Mouse (Mus musculus) heart, postnatal 4 days (tissue): ENCODE data around the gene Bicral. TPM values are rescaled to one million over a fixed set of nuclear protein-coding genes. Genes with fewer than 3 reads are reported as not detected.
"Not testable (repeated sequence)": the region's sequence is repeated elsewhere in the genome, so short reads cannot be mapped to it uniquely, and the experiment has no call there.

ENCODE experiments used
- DNase-seq: peaks from one replicate; pipeline ENCODE4 v3.0.0; 2021
- total RNA-seq, 2 experiments: library from RNA; stranded (reverse); gene quantifications; 2 replicates each; pipeline ENCODE4 v1.2.3; 2021

Gene Bicral
- total RNA-seq, 2 experiments from 2014 or later, result 11.8 to 14.0 TPM

DNA sequence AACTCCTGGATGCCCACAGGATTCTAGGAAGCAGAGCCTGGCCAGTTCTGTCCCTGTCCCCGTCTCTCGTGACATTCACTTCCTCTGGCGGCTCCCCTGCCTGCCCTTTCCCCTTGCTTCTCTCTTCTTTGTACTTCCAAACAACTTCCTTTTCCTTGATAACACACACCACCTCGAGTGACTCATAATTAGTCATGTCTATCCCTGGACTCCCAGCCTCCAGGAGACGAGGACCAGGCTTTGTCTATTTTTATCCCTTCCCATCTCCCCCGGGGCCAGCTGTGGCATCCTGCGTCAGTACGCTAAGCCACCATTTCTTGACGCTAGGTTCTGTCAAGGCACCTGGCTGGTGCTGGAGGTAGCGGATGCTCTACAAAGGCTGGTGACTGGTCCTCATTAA, 15.9 kb upstream of the Bicral start:
- DNase-seq, result peak; percentile 73

DNA sequence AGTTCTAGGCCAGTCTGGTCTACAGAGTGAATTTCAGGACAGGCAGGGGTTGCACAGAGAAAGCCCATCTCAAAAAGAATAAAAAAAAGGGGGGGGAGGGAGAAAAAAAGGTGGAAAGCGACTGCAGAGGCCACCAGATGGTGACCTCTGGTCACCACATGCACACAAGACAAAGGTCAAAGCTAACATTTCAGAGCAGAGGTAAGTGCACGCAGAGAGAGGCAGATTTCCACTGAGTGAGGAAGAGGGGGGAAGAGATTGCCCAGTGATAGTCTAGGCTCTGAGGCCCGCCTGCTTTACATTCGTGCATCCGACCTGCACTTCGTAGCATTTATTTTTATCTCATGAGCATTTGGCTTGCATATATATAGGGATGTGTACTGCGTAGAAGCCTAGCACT, 14.5 kb upstream of the Bicral start:
- no peak for DNase-seq

DNA sequence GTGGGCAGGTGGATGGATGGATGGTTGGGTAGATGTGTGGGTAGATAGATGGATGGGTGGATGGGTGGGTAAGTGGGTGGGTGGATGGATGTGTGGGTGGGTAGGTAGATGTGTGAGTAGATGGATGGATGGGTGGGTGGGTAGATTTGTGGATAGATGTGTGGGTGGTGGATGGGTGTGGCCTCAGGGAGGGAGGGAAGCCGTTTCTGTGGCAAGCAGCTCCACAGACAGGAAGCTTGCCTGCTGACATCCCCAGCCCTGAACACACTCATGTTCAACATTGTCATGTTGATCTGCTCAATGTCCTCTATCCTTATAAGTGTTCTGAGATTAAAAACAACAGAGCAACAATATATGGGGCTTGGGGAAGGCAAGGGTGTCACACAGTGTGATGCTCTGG, 12.6 kb upstream of the Bicral start:
- DNase-seq, result no peak

DNA sequence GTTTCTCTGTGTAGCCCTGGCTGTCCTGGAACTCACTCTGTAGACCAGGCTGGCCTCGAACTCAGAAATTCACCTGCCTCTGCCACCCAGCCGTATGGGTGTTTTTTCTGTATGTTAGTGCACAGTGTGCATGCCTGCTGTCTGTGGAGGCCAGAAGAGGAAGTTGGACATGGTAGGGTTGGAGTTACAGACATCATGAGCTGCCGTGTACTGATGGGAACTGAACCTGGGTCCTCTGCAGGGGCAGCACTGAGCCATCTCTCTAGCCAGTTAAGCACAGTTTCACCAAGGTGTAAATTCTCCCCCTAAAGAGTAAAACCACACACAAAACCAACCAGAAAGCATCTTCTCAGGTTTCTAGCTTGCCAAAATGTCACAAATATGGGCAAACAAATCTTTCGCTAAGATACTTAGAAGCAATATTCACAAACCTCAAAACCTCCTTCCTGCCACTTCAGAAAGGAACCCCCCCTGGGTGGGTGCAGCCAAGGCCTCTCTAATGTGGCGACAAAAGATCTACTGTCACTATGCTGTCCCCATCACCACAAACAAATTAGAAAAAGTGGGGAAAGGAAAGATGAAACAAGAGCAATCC, 12.0 kb upstream of the Bicral start:
- DNase-seq, result no peak

DNA sequence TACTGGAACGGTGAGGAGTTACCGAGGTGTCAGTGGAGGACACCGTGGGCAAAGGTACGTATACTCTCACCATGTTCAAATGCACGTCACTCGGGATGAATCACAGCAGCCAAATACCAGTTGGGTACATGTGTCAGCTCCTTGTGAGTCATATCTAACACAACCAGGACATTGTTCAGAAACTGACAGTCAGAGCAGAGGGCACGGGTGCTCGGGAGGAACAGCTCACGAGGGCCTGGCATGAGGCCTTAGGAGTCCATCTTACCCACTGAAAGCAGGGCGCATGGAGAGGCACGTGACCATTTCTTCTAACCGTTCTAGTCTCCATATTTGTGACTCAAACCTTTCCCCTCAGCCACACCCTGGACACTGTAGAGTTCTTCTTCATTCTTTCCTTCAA, 8.6 kb upstream of the Bicral start:
- DNase-seq, result no peak

DNA sequence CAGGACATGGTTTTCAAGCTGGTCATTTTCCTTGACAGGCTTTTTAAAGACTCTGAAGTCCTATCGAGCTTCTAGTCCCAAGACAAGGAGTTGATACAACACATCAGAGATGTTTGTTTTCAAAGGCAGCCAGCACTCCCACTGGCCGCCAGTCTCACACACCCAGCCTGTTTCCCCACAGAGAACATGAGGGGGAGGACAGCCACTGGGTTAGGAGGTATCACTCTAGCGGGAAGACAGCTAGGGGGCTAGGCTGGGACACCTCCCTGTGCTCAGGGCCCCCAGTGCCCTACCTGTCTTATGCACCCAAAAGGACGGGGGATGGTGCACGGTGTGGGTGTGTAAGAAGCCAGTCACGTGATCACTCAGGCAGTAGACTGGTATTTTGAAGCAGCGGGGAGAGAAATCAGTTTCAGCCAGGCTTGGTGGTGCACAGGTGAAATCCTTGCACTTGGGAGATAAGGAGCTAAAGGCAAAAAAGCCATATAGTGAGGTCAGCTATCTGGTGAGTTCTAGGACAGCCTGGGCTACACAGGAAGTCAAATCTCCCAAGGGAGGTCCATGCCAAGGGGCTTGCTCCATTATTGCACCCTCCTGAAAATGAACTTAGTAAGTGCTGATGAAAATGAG, 6.4 kb upstream of the Bicral start:
- no peak for DNase-seq

DNA sequence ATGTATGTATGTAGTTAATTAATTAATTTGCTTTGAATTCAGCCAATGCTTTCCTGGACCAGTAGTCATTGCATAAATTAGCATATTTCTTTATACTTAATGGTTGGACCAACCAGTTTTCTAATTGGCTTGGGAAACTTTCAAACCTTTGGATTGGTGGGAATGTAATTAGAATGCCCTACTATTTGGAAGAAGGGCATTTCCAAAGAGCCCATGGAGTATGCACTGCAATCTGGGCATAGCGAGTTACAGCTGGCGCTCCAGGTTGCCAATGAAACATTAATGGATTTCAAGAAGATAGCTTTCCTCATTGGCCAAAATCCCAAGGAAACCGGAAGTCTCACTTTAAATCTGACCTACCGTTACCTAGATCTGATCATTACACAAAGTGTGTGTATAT, 1.8 kb upstream of the Bicral start:
- no peak for DNase-seq

DNA sequence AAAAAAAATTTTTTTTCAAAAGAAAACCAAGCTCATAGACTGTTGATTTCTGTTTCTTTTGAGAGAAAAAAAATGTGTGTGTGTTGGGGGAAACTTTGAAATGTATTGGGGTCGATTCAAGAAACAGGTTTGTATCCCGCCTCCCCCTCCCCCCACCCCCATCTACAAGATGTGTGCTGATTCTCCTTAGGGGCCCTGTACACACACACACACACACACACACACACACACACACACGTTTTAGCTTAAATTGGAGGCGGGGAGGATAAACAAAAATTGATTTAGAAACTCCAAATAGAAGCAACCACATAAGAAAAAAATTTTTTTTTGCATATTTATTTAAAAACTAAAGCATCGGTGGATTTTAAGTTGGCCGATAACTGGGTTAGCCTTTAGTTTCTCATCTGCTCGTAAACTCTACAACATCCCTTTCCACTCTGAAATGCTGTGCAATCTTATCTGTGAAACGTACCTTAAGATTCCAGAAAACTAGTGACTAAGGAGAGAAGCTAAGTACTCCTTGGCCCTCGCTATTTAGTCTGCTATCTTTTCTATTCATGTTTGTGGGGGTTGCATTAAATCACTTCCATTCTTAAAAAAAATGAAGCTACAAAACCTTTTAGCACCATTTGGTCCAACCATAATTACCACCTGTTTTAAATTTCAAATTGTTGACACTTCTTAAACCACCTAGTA, 615 bp upstream of the Bicral start:
- no peak for DNase-seq

DNA sequence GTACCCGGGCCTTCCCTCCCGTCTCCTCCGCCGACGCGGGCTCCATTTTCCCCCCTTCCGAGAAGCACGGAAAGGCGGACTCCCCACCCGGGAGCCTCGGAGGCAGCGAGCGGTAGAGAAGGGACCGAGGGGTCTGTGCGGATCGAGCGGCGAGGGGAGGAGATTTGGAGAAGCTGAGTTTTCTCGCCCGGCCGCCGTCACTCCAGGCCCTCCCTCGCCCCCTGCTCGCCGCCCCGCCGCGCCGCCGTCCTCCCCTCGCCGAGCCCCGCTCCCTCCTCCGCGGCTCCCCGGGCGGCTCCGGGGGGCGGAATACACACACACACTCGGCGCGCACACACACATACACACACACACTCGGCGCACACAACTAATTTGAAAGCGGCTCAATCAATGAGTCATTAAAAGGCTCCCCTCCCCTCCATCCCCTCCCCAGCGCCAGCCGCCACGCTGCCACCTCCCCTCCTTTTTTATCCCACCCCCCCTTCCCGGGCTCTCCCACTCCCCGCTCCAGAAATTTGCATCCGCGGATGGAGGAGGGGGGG, 850 bp downstream of the Bicral start:
- peak; percentile 87 for DNase-seq

DNA sequence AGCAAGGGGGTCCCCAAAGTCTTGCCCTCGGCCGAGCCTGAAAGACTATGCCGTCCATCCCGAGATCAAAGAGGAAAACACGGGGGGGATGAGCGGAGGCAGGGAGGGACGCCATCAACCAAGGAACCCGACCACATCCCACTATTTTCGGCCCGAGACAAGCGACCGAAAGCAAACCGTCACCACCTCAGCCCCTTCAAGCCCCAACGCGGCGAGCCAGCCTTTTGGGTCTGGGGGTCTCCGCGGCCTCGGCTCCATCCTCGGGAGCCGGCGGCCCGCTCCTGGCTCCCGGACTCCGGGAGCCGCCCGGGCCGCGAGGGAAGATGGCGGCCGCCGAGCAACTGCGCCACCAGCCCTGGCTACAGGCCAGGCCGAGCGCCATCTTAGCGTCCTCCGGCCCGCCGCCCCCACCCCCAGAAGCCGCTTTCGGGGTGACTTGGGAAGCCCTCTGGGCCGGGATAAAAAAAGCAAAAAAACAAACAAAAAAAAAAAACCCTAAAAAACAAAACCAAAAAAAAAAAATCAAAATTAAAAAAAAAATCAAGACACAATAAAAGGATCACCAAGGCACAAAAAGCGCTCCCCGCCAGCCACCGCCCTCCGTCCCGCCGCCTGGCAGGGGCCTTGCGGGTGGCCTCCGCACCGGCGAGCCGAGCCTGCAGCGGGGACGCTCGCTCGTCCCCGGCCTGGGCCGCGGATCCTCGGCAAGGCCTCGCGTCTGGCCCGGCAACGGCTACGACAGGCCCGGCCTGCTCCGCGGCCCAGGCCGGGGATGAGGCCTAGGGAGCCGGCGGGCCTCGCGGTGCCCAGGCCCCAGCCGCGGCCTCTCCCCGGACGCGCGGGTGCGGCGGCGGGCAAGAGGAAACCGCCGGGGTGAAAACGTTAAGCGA, 1.6 kb downstream of the Bicral start:
- DNase-seq, result peak; percentile 89

DNA sequence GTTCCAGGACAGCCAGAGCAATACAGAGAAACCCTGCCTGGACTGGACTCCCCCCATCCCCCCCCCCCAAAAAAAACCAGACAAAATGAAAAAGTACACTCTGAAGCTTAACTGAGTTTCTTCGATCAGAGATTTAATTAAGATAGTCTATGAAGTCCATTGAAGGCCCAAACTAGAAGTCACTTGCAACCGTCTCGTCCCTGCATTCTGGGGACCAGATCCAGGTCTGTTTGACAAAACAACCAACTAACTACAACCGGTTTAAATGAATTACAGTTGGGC, 2.2 kb downstream of the Bicral start:
- DNase-seq, result no peak

DNA sequence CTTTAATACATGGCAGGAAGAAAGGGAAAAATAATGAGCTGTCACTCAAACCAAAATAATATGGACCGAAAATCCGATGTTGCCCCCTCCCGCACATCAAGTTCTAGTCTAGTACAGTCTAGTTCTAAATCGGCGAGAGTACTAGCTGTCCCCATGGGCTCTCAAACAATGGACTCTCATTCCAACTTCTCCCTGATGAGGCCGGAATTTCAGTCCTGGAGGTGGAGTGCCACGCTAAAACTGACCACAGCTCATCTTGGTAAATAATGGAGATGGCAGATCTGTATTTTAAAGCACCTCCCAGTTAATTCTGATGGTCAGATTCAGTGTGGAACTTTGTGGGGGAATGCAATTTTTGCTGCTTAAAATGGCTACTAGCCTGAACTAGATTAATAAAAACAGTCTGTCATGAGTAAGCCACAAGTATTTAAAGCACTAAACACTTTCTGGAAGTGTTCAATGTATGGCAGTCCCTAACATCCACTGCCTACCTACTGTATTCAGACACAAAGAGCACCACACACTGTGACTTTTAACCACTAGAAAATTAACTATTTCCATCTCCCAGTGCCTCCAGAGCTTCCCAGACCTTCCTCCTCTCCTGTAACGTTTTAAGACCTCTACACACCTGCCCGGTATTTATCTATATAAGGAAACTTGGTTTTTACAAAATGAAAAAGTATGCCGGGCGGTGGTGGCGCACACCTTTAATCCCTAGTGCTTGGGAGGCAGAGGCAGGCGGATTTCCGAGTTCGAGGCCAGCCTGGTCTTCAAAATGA, 2.8 kb downstream of the Bicral start:
- DNase-seq, result peak; percentile 35

DNA sequence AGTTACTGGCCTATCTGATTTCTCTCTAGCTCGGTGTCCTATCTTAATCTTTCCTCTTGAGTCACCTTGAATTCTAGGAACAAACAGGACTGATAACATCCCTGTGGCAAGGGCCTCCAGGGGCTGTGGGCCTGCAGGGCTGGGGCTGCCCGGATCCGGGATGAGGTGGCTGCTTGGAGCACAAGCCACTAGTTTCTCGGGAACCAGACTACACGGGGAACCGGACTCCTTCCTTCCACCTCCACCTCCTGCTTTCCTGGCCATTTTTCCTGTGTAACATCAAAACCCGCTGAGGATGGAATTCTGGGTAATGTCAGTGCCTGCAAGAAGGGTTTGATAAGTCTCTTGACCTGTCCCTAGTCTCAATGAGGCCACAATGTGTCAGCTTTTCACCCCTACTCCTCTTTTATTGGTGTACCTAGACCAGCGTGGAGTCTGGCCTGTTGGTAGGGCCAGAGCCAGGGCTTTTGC, 3.6 kb downstream of the Bicral start:
- peak; percentile 42 for DNase-seq

DNA sequence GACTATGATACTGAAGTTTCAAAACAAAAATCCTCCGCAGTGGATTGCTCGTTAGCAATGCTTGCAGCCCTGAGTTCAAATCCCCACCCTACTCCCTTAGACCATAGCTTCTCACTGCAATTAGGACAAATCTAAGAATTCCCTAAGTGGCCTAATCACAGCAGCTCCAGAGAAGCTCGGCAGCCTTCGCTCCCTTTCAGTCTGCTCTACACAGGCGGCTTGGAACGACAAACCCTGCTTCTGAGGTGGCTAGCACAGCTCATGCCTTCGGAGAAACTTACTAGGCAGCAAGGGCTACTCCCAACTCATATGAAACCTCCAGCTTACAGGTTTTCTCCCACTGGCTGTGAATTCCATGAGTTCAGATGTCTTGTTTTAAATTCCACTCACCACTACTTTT, 4.2 kb downstream of the Bicral start:
- DNase-seq, result no peak

DNA sequence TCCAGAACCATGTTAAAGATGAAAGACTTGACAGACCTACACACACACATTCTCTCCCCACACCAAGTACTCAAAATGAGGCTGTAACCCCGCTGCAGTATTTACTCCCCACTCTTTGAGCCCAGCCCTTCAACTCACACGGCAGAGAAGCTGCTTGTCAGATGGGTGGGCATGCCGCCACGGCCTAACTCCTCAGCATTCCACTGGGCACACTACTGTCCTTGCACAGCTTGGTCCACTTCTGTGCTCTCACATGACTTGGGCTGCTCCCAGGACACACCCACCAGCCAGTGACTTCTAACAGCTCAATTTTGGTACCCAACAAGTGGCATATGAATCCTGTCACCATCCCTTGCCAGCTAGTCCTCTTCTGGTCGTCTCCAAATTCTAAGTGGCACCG, 5.0 kb downstream of the Bicral start:
- peak; percentile 73 for DNase-seq

DNA sequence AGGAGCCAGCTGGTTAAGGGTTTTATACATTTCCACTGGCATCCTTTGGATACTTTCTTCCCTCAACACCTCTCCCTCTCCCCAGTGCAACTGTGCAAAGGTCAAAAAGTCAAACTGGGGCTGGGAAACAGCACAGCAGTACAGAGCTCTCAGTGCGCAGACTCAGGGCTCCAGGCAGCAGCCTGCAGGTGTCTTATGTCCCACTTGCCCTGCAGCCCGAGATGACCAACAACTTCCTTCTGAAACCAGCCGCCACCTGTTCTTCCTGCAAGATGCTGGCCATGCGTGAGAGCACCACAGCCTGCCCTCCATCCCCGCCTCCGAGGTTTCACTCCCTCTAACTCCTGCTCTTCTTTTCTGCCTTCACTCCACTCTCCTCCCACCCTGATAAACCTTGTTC, 5.6 kb downstream of the Bicral start:
- DNase-seq, result no peak

DNA sequence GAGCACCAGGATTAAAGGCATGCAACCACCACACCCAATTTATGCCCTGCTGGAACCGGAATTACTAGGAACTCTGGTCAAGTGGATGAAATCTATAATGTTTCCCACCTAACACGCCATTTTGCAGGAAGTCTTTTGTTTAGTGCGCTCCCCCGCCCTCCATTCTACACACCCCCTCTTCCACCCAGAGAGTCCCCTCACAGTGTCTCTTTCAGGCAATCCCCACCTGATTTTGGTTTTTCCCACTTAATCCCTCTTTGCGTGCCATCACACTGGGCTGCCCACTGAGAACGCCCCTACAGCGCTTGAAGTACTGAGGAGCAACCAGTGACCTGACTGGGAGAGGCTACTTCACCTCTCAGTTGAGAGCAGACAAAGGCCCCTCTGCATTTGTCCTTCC, 11.1 kb downstream of the Bicral start:
- DNase-seq, result no peak

DNA sequence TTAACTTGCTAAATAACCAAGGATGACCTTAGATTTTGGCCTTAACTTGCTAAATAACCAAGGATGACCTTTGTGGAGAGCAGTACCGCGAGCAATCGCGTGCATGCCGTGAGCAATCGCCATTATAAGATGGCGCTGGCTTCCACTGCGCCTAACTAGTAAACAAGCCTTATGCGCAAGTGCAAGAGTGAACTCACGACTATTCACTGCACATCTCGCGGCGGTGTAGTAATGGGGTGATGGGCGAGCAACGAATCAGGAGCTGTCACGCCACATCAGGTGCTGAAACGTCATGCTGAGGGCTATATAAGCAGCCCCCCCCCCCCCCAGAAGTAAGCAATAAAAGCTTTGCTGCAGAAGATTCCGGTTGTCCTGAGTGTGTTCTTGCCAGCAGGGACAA, 11.7 kb downstream of the Bicral start:
- not testable (repeated sequence) for DNase-seq

DNA sequence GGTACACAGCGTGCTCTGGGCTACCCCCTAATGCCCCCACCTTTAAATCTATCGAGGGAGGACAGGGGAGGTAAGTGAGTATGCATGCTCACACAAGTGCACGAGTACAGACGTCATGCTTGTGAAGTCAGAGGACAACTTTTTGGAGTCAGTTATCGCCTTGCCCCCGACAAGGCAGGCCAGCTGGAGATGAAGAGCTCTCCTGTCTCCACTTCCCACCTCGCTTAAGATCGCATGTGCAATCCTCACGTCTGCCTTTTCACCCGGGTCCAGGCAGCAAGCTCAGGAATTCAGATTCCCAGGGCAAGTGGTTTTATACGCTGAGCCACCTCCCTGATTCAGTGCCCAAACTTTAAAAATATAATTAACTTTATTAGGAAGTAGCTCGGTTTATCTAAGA, 13.0 kb downstream of the Bicral start:
- DNase-seq, result no peak

DNA sequence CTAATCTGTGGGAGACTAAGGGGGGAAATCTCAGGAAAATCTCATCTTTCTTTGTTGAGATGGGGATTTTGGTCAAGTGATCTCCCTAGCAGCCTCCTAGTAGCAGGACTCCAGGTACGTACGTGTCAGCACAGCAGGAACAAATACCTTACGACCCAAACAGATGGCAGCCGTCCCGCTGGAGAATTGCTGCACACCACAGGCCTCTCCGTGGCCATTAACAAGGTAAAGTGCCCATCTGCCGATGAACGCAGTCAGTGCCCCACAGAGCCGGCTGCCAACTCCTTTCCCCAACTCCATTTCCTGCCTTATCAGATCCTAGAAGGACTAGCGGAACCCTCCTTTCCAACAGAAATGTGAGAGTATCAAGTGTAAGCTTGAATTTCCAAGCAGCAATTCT, 13.5 kb downstream of the Bicral start:
- no peak for DNase-seq

DNA sequence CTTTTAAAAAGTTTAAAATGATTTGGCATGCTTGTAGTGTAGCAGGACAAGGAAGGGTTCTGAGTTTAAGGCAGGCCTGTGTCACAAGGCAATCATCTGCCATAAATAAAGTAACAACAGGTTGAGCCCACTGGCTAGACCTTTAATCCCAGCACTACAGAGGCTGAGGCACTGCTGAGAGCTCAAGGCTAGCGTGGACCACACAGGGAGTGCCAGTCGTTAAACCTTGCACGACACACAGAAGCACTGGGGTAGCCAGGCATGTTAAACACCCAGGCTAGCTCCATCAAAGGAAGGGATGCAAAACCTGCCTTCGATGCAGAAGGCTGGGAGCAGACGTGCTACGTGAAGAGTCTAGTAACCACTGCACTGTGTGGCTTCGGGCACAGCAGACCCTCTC, 14.6 kb downstream of the Bicral start:
- no peak for DNase-seq

DNA sequence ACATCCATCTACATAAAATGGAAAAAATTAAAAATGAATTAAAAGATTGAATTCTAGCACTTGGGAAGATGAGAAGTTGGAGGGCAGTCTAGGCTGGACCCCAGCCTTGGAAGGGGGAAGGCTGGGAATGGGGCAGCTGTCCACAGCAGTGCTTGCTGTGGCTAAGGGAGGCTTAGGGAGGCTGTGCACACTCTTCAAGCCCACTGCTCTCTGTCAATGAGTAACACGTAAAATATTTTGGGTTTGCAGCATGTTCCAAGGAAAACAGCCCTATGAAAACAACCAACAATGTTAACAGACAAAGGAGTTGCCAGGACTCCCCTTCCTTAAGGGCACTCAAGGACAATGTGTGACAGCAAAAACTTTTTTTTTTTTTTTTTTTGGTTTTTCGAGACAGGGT, 15.3 kb downstream of the Bicral start:
- no peak for DNase-seq
